Mouse (Mus musculus): ENCODE measurements at regions not wholly inside any gene's neighbourhood (a gene's known extent, or its start where the extent isn't known, plus 50 kb on each side); places are given as distances from the start of the nearest gene placed in this dataset.

GRCm38 (mm10) chr16:95775361-95775760, 73.5 kb downstream of the Ets2 start:
- DNase-seq (ENCODE audit: low spot score in 2 of 2) = no peak

GRCm38 (mm10) chr16:95773151-95773550, 71.3 kb downstream of the Ets2 start:
- no peak for DNase-seq (ENCODE audit: low spot score in 2 of 2)

Data from right cerebral cortex, postnatal 36 days (tissue).